Comparison of ENCODE assay signal across 14 mouse cellular contexts in genomic region chr11:45396009-45396408, GRCm38 (mm10).
DNase-seq lines count a peak whose midpoint lies in the region; ATAC-seq lines count a peak whose summit lies in the region.
"Had no signal": no experiment of that assay in that cellular context is flagged by ENCODE, and none has a peak within 500 bp of the region (broad histone marks: within the 10 kb centered on the region; RNA-seq: fewer than 3 reads in every experiment).

No protein-coding gene starts in this region.

- no peaks in the 10 kb centered on the region for H3K36me3 ChIP-seq in forebrain, embryonic 11.5 days (ENCODE audit: control insufficient read depth, insufficient read depth, low read length)
- no peaks in the 10 kb centered on the region for H3K36me3 ChIP-seq in forebrain, embryonic 10.5 days (replicated peaks)
- H3K36me3 ChIP-seq in limb, embryonic 12.5 days, result no peaks in the 10 kb centered on the region
- no peaks in the 10 kb centered on the region for H3K36me3 ChIP-seq in limb, embryonic 10.5 days
- no peaks in the 10 kb centered on the region for H3K36me3 ChIP-seq in forebrain, embryonic 13.5 days (ENCODE audit: poor library complexity, severe bottlenecking)
- no peaks in the 10 kb centered on the region for H3K36me3 ChIP-seq in midbrain, embryonic 14.5 days (ENCODE audit: control insufficient read depth, insufficient read depth, low read length)

- no peak overlapping the region for H3K4me3 ChIP-seq in forebrain, embryonic 11.5 days (ENCODE audit: low read depth, low read length)
- no peak overlapping the region for H3K4me3 ChIP-seq in forebrain, embryonic 10.5 days
- no peak overlapping the region for H3K4me3 ChIP-seq in limb, embryonic 12.5 days (replicated peaks)
- no peak overlapping the region for H3K4me3 ChIP-seq in limb, embryonic 10.5 days
- no peak overlapping the region for H3K4me3 ChIP-seq in forebrain, embryonic 13.5 days
- no peak overlapping the region for H3K4me3 ChIP-seq in midbrain, embryonic 14.5 days (replicated peaks; ENCODE audit: low read depth, low read length)
- H3K4me3 ChIP-seq: megakaryocyte, embryonic 14.5 days had no signal

- H3K27me3 ChIP-seq in forebrain, embryonic 11.5 days (ENCODE audit: control insufficient read depth, insufficient read depth, low read length), result no peaks in the 10 kb centered on the region
- no peaks in the 10 kb centered on the region for H3K27me3 ChIP-seq in forebrain, embryonic 10.5 days (ENCODE audit: poor library complexity, severe bottlenecking)
- 0 out of 2 replicates have a peak, but pooled peaks cover 6% of the 10 kb centered on the region for H3K27me3 ChIP-seq in limb, embryonic 12.5 days
- no peaks in the 10 kb centered on the region for H3K27me3 ChIP-seq in limb, embryonic 10.5 days (ENCODE audit: low read depth, poor library complexity, severe bottlenecking)
- H3K27me3 ChIP-seq in forebrain, embryonic 13.5 days, result no peaks in the 10 kb centered on the region
- no peaks in the 10 kb centered on the region for H3K27me3 ChIP-seq in midbrain, embryonic 14.5 days (ENCODE audit: control insufficient read depth, insufficient read depth, low read length)
- H3K27me3 ChIP-seq: megakaryocyte, embryonic 14.5 days had no signal

- H3K9ac ChIP-seq in forebrain, embryonic 11.5 days (ENCODE audit: low read length), result no peak overlapping the region
- H3K9ac ChIP-seq in limb, embryonic 12.5 days (replicated peaks), result no peak overlapping the region
- H3K9ac ChIP-seq in forebrain, embryonic 13.5 days, result no peak overlapping the region
- H3K9ac ChIP-seq in midbrain, embryonic 14.5 days (replicated peaks; ENCODE audit: low read length), result no peak overlapping the region

- no peak overlapping the region for H3K4me2 ChIP-seq in forebrain, embryonic 11.5 days (ENCODE audit: low read depth, low read length, severe bottlenecking)
- H3K4me2 ChIP-seq in limb, embryonic 12.5 days, result no peak overlapping the region
- H3K4me2 ChIP-seq in forebrain, embryonic 13.5 days, result no peak overlapping the region
- no peak overlapping the region for H3K4me2 ChIP-seq in midbrain, embryonic 14.5 days (ENCODE audit: low read length)

- no peaks in the 10 kb centered on the region; the same call in 1 of the 2 replicates for H3K4me1 ChIP-seq in forebrain, embryonic 11.5 days (replicated peaks; ENCODE audit: control insufficient read depth, insufficient read depth, low read length)
- H3K4me1 ChIP-seq in forebrain, embryonic 10.5 days, result no peaks in the 10 kb centered on the region
- peaks cover 31% of the 10 kb centered on the region for H3K4me1 ChIP-seq in limb, embryonic 12.5 days (replicated peaks)
- peaks cover 33% of the 10 kb centered on the region for H3K4me1 ChIP-seq in limb, embryonic 10.5 days
- H3K4me1 ChIP-seq in forebrain, embryonic 13.5 days, result peaks cover 20% of the 10 kb centered on the region
- H3K4me1 ChIP-seq in midbrain, embryonic 14.5 days (ENCODE audit: control insufficient read depth, insufficient read depth, low read length), result peaks cover 8% of the 10 kb centered on the region; the same call in 1 of the 2 replicates
- H3K4me1 ChIP-seq: megakaryocyte, embryonic 14.5 days had no signal

- no peak overlapping the region for H3K27ac ChIP-seq in forebrain, embryonic 11.5 days (ENCODE audit: low read depth, low read length)
- H3K27ac ChIP-seq in forebrain, embryonic 10.5 days, result no peak overlapping the region
- peak overlapping the region; percentile 25; the same call in 1 of the 2 replicates for H3K27ac ChIP-seq in limb, embryonic 12.5 days
- H3K27ac ChIP-seq in limb, embryonic 10.5 days, result no peak overlapping the region
- no peak overlapping the region for H3K27ac ChIP-seq in forebrain, embryonic 13.5 days
- H3K27ac ChIP-seq in midbrain, embryonic 14.5 days (replicated peaks; ENCODE audit: low read depth, low read length), result 0 out of 2 replicates have a peak overlapping the region, but pooled peaks have one; percentile 28

- WGBS in forebrain, embryonic 11.5 days, result 59% methylated on average over 3 of the region's 3 CpGs
- 76% methylated on average over 3 of the region's 3 CpGs for WGBS in forebrain, embryonic 10.5 days
- WGBS in limb, embryonic 12.5 days, result 64% methylated on average over 3 of the region's 3 CpGs
- WGBS in limb, embryonic 10.5 days, result 83% methylated on average over 3 of the region's 3 CpGs
- 10% methylated on average over 3 of the region's 3 CpGs for WGBS in forebrain, embryonic 13.5 days
- 18% methylated on average over 3 of the region's 3 CpGs for WGBS in midbrain, embryonic 14.5 days

- ATAC-seq in forebrain, embryonic 11.5 days (replicated peaks; ENCODE audit: low FRiP score), result 0 out of 2 replicates have a peak, but pooled peaks have one; percentile 21
- no peak for ATAC-seq in limb, embryonic 12.5 days (ENCODE audit: insufficient number of reproducible peaks, insufficient read depth, low FRiP score, low TSS enrichment, low read depth)
- peak; percentile 70 for ATAC-seq in forebrain, embryonic 13.5 days
- ATAC-seq in midbrain, embryonic 14.5 days (ENCODE audit: low FRiP score, low TSS enrichment), result no peak; the same call in 1 of the 2 replicates

- H3K9me3 ChIP-seq in forebrain, embryonic 11.5 days (ENCODE audit: control insufficient read depth, low read length), result no peaks in the 10 kb centered on the region
- H3K9me3 ChIP-seq in forebrain, embryonic 10.5 days, result no peaks in the 10 kb centered on the region
- H3K9me3 ChIP-seq in limb, embryonic 12.5 days, result 0 out of 2 replicates have a peak, but pooled peaks cover 5% of the 10 kb centered on the region
- H3K9me3 ChIP-seq in limb, embryonic 10.5 days (replicated peaks), result no peaks in the 10 kb centered on the region
- no peaks in the 10 kb centered on the region for H3K9me3 ChIP-seq in forebrain, embryonic 13.5 days (replicated peaks)
- no peaks in the 10 kb centered on the region for H3K9me3 ChIP-seq in midbrain, embryonic 14.5 days (ENCODE audit: control insufficient read depth, low read length)
- H3K9me3 ChIP-seq: megakaryocyte, embryonic 14.5 days had no signal

- no peak for DNase-seq in forebrain, embryonic 11.5 days (ENCODE audit: low spot score)
- DNase-seq in forebrain, embryonic 10.5 days (ENCODE audit: extremely low spot score, low spot score), result no peak
- DNase-seq in limb, embryonic 10.5 days (ENCODE audit: low spot score), result no peak
- peak; percentile 82 for DNase-seq in midbrain, embryonic 14.5 days
- DNase-seq in embryo, embryonic 10.5 days (ENCODE audit: low spot score), result no peak
- no peak for DNase-seq in urinary bladder, postnatal 4 days (ENCODE audit: low spot score in 2 of 2)
- DNase-seq: adrenal gland, adult 8-10 months; B cell, adult 2 months; cerebellum, adult 8-10 months; gastrocnemius, postnatal 25 days; kidney, adult 11 months had no signal

Comparison
In these comparisons a context has a peak if more than half of its experiments do, and no peak if none do; other contexts are left out.
1. H3K27ac ChIP-seq: peak in limb, embryonic 12.5 days (single experiment) and midbrain, embryonic 14.5 days (single experiment); none in forebrain, embryonic 11.5 days (single experiment), forebrain, embryonic 10.5 days (single experiment), limb, embryonic 10.5 days (single experiment) and forebrain, embryonic 13.5 days (single experiment).
2. ATAC-seq: peak in forebrain, embryonic 11.5 days (single experiment) and forebrain, embryonic 13.5 days (single experiment); none in limb, embryonic 12.5 days (single experiment) and midbrain, embryonic 14.5 days (single experiment).